Mouse (Mus musculus) ES-E14 (cell line): ENCODE measurements around the gene Fancc.

Experiments used
- HCFC1 ChIP-seq: IDR thresholded peaks from 2 replicates; pipeline ENCODE4 v1.6.1; 2012; ENCODE audit warnings: low read length, inconsistent platforms, borderline replicate concordance; ENCODE audit not compliant: insufficient read depth
- ZC3H11A ChIP-seq: IDR thresholded peaks from 2 replicates; pipeline ENCODE4 v1.6.1; 2012; ENCODE audit warnings: low read depth, mild to moderate bottlenecking, inconsistent platforms, low read length, borderline replicate concordance
- ZNF384 ChIP-seq: IDR thresholded peaks from 2 replicates; pipeline ENCODE4 v1.6.1; 2012; ENCODE audit warnings: low read depth, low read length, inconsistent platforms

DNA sequence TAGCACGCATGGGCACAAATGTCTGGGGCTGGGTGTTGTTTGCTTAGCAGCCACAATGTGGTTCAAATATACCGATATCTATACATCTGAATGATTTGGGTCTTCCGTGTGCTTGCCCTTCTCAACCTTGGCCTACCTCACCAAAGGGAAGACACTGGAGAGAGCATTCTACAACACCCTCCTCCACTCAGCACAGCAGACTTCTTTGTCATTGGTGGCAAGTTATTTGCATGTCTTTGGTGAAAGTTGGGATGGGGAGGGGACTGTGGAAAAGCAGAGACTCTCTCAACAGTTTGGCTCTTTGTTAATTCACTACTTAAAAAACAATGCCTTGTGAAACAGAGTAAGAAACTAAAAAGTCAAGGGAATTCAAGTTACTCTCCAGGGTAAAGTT is 33.3 kb upstream of the Fancc start:
- no peak for TF ChIP-seq HCFC1
- no peak for TF ChIP-seq ZNF384
- TF ChIP-seq ZC3H11A = no peak
